Mouse (Mus musculus): ENCODE measurements at regions not wholly inside any gene's neighbourhood (a gene's known extent, or its start where the extent isn't known, plus 50 kb on each side); places are given as distances from the start of the nearest gene placed in this dataset.

DNA sequence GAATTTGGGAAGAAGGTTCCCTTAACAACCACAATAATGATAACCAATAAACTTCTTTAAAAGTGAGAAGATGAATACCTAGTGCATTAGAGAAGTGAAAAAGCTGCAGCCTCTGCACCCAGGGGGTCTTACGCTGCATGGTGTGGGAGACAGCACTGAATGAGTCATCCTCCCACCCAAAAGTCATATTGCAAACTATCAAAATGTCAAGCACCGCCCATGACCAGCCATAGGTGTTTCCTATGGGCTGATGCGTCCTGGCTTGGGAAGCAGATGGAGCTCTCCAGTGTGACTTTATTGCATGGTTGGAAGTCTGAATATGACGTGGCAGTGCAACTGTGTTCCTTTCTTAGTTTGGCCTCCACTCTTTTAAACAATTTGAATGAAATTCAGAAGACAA is 131.5 kb upstream of the Map3k1 start:
- WGBS, result 78% methylated on average over 4 of the region's 4 CpGs
- peaks cover 15% of the 10 kb centered on the region for H3K4me1 ChIP-seq (ENCODE audit: control insufficient read depth, insufficient read depth, low read length)
- H3K4me3 ChIP-seq (replicated peaks; ENCODE audit: control insufficient read depth, low read depth, low read length), result no peak overlapping the region
- no peak for TF ChIP-seq POLR2A (IDR thresholded peaks at IDR 0.05; ENCODE audit: borderline replicate concordance, control insufficient read depth, low read depth, low read length)
- no peak for TF ChIP-seq CTCF (IDR thresholded peaks at IDR 0.05; ENCODE audit: control insufficient read depth, insufficient read depth, low read length)
- H3K27ac ChIP-seq (ENCODE audit: control insufficient read depth, insufficient read depth, low read depth, low read length, poor library complexity), result peak overlapping the region; percentile 59

DNA sequence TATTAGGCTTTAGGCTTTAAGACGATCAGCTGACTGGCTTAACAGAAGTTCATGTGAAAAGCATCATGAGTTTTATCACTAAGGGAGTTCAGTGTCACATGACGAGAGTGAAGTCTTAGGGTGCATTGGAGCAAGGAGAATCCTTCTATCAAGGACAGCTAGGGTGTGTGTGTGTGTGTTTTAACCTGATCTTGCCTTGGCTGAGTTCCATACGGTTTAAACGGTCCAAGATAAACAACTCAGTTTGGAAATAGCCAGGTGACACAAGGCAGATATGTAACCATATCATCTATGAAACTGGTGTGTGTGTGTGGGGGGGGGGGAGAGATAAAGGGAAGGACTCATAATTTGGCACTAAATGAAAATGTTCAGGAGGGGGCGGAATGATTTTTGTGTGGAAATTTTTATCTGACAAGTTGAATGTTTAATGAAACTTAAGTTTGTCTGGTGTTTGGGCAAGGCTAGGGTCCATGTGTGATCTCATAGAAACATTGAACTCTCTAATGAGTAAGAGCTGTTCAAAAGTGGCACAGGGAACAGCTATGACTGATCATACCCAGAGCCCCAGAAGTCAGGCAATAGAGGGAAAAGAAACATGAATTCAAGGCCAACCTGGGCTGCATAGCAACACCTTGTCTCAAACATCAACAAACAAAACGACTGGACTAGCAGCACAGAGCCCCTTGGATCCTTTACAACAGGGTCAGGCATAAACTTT is 132.2 kb upstream of the Map3k1 start:
- H3K27ac ChIP-seq (ENCODE audit: control insufficient read depth, insufficient read depth, low read depth, low read length, poor library complexity), result peak overlapping the region; percentile 62; the same call in 1 of the 2 replicates
- 57% methylated on average over 6 of the region's 6 CpGs for WGBS
- TF ChIP-seq CTCF (IDR thresholded peaks at IDR 0.05; ENCODE audit: control insufficient read depth, insufficient read depth, low read length) (no peak), POLR2A (IDR thresholded peaks at IDR 0.05; ENCODE audit: borderline replicate concordance, control insufficient read depth, low read depth, low read length) (no peak)
- H3K4me1 ChIP-seq (ENCODE audit: control insufficient read depth, insufficient read depth, low read length), result peaks cover 13% of the 10 kb centered on the region
- H3K4me3 ChIP-seq (replicated peaks; ENCODE audit: control insufficient read depth, low read depth, low read length), result no peak overlapping the region

DNA sequence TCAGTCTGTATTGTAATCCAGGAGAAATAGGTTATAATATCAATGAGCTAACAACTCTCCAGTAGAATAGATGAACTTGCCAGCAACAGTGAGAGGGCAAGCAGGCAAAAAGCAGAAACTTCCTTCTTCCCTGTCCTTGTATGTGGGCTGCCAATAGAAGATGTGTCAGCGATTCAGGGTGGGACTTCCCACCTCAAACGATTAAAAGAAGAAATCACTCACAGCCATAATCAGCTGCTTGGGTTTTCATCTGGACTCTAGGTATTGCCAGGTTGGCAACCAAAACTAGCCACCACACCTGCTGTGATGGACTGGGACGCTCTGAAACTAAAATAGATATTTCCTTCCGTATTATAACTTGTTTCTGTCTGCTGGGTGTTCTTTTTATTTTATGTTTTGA is 133.2 kb upstream of the Map3k1 start:
- H3K27ac ChIP-seq (ENCODE audit: control insufficient read depth, insufficient read depth, low read depth, low read length, poor library complexity), result no peak overlapping the region; the same call in 1 of the 2 replicates

DNA sequence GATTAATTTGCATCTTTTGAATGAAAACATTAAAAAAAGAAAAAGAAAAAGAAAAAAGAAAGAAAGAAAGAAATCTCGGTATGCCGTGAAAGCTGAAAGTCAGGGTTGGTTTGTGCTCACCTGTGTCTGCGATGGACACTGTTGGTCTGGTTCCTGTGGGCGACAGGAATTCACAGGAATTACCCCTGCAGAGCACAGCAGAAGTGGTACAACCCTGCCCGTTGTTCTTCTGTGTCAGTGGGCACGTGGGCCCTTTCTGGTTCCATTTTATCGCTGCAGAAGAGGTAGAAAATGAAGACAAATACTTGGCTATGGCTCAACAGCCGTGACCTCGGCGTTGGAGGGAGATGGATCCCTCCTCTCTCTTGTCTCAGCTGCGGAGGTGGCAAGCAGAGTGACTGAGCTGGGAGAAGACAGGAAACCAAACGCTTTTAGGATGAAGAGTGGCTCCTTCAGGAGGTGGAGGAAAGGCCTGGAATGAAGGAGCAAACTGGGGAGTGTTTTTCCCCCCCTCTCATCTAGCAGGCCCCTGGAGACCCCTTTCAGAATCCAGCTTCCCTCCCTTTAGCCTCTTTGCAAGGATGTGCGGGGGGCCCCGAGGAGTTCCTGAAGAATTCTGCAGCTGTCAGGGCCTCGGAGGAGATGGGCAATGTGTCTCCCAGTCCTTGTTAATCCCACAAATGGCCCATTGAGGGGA is 134.7 kb upstream of the Map3k1 start:
- peaks cover 5% of the 10 kb centered on the region for H3K4me1 ChIP-seq (ENCODE audit: control insufficient read depth, insufficient read depth, low read length)
- 74% methylated on average over 15 of the region's 15 CpGs for WGBS
- no peak overlapping the region for H3K27ac ChIP-seq (ENCODE audit: control insufficient read depth, insufficient read depth, low read depth, low read length, poor library complexity)
- TF ChIP-seq POLR2A (IDR thresholded peaks at IDR 0.05; ENCODE audit: borderline replicate concordance, control insufficient read depth, low read depth, low read length) (no peak), CTCF (IDR thresholded peaks at IDR 0.05; ENCODE audit: control insufficient read depth, insufficient read depth, low read length) (no peak)
- H3K4me3 ChIP-seq (replicated peaks; ENCODE audit: control insufficient read depth, low read depth, low read length), result no peak overlapping the region

More for the DNA sequence above, 133.2 kb upstream of the Map3k1 start:
- H3K4me3 ChIP-seq (replicated peaks; ENCODE audit: control insufficient read depth, low read depth, low read length), result no peak overlapping the region
- 53% methylated on average over 4 of the region's 4 CpGs for WGBS
- H3K4me1 ChIP-seq (ENCODE audit: control insufficient read depth, insufficient read depth, low read length), result peaks cover 8% of the 10 kb centered on the region
- TF ChIP-seq CTCF (IDR thresholded peaks at IDR 0.05; ENCODE audit: control insufficient read depth, insufficient read depth, low read length) (no peak), POLR2A (IDR thresholded peaks at IDR 0.05; ENCODE audit: borderline replicate concordance, control insufficient read depth, low read depth, low read length) (no peak)

DNA sequence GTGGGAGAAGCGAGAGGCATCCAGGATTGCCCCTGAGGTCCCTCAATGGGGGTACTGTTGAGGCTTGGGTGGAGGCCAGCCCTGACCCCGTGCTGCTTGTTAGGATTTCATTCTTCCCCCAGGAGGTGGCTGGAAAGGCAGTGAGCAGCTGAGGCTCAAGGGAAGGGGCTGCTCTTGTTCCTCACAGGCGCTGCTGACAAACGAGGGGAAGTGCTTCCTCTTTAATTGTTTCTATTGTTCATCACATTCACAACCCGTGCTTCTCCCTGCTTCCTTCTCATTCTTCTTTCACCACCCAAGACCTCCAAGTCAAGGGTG is 135.3 kb upstream of the Map3k1 start:
- no peak for TF ChIP-seq POLR2A (IDR thresholded peaks at IDR 0.05; ENCODE audit: borderline replicate concordance, control insufficient read depth, low read depth, low read length)
- TF ChIP-seq CTCF (IDR thresholded peaks at IDR 0.05; ENCODE audit: control insufficient read depth, insufficient read depth, low read length), result no peak
- Histone ChIP-seq H3K27ac (ENCODE audit: control insufficient read depth, insufficient read depth, low read depth, low read length, poor library complexity) (no peak overlapping the region), H3K4me3 (replicated peaks; ENCODE audit: control insufficient read depth, low read depth, low read length) (no peak overlapping the region), H3K4me1 (ENCODE audit: control insufficient read depth, insufficient read depth, low read length) (peaks cover 4% of the 10 kb centered on the region; the same call in 1 of the 2 replicates)
- WGBS, result 19% methylated on average over 5 of the region's 5 CpGs

DNA sequence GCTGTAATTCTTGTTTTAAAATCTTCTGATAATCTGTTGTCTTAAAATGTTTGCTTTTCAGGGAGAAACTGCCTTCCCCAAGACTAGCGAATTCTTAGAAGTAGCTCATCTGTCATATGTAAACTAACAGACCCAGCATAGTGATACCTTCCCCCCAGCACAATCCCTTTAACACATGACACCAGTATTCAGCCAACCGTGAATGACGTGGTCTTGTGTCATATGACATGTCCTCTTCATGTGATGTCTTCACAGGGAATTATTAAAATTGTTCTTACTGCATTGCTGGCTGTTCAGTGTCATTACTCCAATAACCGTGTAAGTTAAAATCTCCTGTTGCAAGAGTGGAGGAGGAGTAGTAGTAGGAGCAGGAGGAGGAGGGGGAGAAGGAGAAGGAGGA is 137.5 kb upstream of the Map3k1 start:
- no peak for TF ChIP-seq POLR2A (IDR thresholded peaks at IDR 0.05; ENCODE audit: borderline replicate concordance, control insufficient read depth, low read depth, low read length)
- no peak for TF ChIP-seq CTCF (IDR thresholded peaks at IDR 0.05; ENCODE audit: control insufficient read depth, insufficient read depth, low read length)
- 88% methylated on average over 4 of the region's 4 CpGs for WGBS
- Histone ChIP-seq H3K4me3 (replicated peaks; ENCODE audit: control insufficient read depth, low read depth, low read length) (no peak overlapping the region), H3K4me1 (ENCODE audit: control insufficient read depth, insufficient read depth, low read length) (peaks cover 2% of the 10 kb centered on the region; the same call in 1 of the 2 replicates), H3K27ac (ENCODE audit: control insufficient read depth, insufficient read depth, low read depth, low read length, poor library complexity) (no peak overlapping the region)

DNA sequence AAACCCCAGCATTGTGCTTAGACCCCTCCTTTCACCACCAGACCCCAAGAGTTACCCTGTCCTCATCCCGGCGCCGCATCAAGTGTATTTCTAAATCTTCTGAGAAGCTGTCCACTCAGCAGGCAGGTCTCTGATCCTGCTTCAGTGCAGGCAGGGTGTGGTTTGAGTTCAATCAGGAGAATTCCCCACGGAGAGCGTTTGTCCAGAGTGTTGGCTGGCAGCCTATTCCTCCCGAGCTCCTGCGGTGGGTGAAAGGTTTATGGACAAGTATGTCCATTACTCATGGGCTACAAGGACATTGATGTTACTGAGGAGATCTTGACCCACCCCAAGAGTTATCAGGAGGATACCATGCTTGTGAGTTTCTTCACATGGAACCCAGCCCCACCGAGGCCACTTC is 138.0 kb upstream of the Map3k1 start:
- TF ChIP-seq POLR2A (IDR thresholded peaks at IDR 0.05; ENCODE audit: borderline replicate concordance, control insufficient read depth, low read depth, low read length) (no peak), CTCF (IDR thresholded peaks at IDR 0.05; ENCODE audit: control insufficient read depth, insufficient read depth, low read length) (no peak)
- no peaks in the 10 kb centered on the region for H3K4me1 ChIP-seq (ENCODE audit: control insufficient read depth, insufficient read depth, low read length)
- WGBS, result 93% methylated on average over 8 of the region's 8 CpGs
- H3K27ac ChIP-seq (ENCODE audit: control insufficient read depth, insufficient read depth, low read depth, low read length, poor library complexity), result no peak overlapping the region
- no peak overlapping the region for H3K4me3 ChIP-seq (replicated peaks; ENCODE audit: control insufficient read depth, low read depth, low read length)

DNA sequence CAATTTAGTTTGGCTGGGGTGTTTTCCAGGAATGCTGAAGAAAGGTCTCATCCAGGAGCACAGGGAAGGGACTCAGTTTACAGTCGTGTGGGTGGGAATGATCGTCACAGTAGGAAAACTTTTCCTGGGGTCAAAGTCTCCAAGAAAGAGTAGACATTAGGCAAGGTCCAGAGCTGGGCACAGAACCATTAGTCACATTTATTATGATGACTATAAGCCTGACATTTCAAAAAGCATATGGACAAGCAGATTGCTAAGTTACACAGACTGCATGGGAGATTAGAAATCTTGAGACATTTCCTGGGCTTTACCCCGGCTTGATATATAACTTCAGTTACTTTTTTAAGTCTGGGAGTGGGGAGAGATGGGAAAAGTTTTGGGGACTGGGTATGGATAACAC is 139.6 kb upstream of the Map3k1 start:
- H3K27ac ChIP-seq (ENCODE audit: control insufficient read depth, insufficient read depth, low read depth, low read length, poor library complexity), result no peak overlapping the region
- WGBS, result 71% methylated on average over 3 of the region's 3 CpGs
- H3K4me3 ChIP-seq (replicated peaks; ENCODE audit: control insufficient read depth, low read depth, low read length), result no peak overlapping the region
- H3K4me1 ChIP-seq (ENCODE audit: control insufficient read depth, insufficient read depth, low read length), result no peaks in the 10 kb centered on the region
- TF ChIP-seq CTCF (IDR thresholded peaks at IDR 0.05; ENCODE audit: control insufficient read depth, insufficient read depth, low read length), result no peak
- TF ChIP-seq POLR2A (IDR thresholded peaks at IDR 0.05; ENCODE audit: borderline replicate concordance, control insufficient read depth, low read depth, low read length), result no peak
